Mouse (Mus musculus) c-Kit-positive CD71-negative TER-119-negative erythroid progenitor cells, embryonic 14.5 days (primary cell): ENCODE data around the gene Dnah12.
"Not testable (repeated sequence)": the region's sequence is repeated elsewhere in the genome, so short reads cannot be mapped to it uniquely, and the experiment has no call there.

Source experiments
- DNase-seq: peaks from one replicate; pipeline ENCODE4 v3.0.0-alpha.2; 2013; ENCODE audit warnings: low read depth

Gene Dnah12

DNA sequence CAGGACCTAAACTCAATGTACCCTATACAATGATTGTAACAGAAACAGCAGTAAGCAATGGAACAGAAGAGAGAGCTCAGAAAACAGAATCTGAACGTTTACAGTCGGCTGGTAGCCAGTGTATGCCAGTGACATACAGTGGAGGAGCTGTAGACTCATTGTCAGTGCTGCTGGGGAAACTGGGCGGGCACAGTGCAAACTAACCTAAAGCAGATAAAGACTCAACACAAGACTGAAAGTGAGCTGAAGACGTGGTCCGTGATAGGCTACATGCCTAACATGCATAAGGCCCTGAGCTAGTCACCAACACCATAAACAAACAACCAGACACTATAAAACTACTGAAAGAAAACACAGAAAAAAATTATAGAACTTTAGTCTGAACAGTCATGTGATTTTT, 188.6 kb downstream of the Dnah12 start:
- no peak for DNase-seq

DNA sequence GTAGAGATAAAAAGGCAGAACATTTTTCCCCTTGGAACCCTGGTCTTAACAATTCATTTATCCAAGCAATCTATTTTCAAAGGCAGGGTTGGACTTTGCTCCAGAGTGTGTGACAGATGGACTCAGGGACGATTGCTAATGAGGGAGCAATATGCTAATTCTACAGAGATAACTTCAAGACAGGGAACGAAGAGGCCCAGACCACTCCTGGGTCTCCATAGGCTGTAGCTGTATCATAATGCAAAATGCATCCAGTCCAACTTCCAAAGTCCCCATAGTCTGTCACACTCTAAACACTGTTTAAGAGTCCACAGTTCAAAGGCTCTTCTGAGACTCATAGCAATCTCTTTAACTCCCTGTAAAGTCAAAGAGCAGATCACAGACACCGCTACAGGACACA, 194.2 kb downstream of the Dnah12 start:
- no peak for DNase-seq

DNA sequence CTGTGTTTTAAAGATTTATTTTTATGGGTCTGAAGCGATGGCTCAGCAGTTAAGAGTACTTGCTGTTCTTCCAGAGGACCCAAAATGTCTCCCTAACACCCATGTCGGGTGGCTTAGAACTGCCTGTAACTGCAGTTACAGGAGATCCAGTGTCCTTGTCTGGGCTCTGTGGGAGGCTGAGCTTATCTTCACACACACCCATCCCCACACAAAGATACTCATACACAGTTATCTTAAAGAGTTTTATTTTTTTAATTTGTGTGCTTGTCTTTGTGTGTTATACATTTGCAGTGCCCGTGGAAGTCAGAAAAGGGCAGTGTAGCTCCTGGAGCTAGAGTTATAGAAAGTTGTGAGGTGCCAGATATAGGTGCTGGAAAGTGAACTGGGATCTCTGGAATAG, 197.7 kb downstream of the Dnah12 start:
- no peak for DNase-seq

DNA sequence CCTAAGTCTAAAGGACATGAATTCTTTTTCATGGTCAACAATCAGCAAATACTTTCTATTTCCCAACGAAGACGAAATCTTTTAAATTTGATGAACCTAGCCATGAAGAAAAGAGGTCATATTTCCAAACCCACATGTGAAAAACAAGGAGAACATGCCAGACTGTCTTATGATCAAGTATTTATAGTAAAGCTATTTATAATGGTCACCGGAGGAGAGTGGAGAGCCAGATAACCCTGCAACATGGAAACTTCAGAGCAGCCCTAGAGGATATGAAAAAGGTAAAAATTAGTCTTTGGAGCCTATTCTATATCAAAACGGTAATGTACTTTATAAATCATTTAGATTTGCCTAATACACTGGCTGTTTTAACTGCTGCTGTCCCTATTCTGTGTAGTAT, 201.3 kb downstream of the Dnah12 start, which contains the start of gene Asb14:
Gene Asb14 (plus strand): TSS at position 166 of the 400 bp plus-strand sequence.
- no peak for DNase-seq

DNA sequence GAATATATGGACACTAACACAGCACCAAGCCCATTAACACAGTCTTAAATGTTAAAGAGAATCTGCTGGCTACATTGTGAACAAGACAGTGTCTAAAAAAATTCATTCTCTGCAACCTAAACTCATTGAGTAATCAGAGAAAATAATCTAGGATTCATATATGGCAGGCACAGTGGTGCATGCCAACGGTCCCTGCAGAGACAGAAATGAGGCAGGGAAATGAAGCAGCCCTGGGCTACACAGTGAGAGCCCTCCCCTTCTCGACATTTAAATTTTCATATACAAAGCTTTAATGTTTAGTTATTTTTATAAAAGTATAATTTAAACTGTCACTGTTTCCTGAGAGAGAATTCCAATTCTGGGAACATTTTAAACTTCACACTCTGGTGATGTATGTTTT, 206.4 kb downstream of the Dnah12 start:
- DNase-seq: no peak

DNA sequence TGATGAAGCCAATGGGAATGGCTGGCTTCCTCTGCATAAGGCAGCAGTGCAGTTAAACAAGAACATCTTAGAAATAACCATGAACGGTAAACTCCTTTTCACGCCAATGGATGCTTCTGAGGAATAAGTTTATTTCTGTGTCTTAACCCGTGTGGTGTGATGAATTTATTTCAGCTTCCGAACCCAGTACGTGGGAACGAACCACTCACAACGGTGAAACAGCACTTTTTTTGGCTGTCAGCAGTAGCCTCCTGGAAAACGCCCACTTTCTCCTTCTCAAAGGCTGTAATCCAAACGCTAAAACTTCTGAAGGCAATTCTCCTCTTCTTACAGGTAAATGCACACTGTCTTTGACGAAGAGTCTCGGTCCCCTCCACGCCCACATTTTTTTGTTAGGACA, 207.8 kb downstream of the Dnah12 start:
- no peak for DNase-seq

DNA sequence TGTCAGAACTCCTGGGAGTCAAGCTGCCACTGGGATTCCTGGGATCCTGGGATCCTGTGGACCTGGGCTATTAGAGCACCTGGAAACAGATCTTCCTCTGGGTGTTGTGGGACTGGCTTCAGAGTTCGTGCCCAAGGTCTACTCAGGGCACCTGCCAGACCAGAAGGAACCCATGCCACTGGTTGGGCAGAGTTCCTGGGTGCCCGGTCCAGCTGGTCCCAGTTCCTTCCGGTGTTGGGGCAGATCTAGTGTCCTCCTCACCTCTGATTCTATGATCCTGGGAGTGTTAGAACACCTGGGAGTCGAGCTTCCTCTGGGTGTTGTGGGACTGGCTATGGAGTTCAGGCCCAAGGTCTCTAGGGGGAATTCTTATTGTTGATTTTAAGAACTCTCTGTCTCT, 214.3 kb downstream of the Dnah12 start:
- no peak for DNase-seq

DNA sequence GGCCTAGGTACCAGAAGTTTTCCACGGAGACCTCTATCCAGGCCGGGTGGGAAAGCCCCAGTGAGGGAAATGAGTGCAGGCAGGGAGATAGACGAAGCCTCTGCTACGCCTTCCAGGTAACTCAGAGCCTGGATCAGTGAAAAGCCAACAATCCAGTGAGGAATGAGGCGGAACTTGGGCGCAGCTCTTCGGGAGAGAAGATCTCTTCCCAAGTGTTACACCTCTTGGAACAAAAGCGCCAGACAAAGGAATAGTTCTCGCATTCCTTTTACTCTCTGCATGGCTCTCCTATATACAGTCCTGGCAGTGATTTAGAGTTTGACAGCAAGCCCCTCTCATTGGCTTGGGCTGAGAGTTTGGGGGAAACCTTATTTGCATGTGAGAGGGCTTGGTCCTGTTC, 217.4 kb downstream of the Dnah12 start:
- not testable (repeated sequence) for DNase-seq

DNA sequence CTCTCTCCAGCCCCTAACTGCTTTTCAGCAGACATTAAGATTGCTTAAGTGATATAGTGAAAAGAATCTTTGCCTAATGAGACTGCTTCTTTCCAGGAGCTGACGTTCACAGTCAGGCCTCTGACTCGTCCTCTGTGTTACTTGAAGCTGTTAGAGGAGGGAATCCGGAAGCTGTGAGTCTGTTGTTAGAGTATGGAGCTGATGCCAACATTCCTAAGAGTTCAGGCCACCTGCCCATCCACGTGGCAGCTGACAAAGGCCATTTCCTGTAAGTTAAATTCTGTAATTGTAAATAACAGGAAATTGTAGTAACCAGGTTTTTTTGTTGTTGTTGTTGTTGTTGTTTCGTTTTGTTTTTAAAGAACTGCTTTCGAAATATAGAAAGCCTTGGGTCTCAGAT, 218.1 kb downstream of the Dnah12 start:
- no peak for DNase-seq

DNA sequence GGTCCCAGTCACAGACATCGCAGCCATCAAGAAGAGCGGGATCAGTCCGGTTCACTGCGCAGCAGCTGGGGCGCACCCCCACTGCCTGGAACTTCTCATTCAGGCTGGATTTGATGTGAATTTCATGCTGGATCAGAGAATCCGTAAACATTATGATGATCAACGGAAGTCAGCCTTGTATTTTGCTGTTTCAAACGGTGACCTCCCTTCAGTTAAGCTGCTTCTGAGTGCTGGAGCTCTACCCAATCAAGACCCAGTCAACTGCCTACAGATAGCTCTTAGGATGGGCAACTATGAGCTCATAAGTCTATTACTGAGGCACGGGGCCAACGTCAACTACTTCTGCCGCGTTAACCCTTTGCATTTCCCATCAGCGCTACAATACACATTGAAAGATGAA, 218.8 kb downstream of the Dnah12 start:
- no peak for DNase-seq

DNA sequence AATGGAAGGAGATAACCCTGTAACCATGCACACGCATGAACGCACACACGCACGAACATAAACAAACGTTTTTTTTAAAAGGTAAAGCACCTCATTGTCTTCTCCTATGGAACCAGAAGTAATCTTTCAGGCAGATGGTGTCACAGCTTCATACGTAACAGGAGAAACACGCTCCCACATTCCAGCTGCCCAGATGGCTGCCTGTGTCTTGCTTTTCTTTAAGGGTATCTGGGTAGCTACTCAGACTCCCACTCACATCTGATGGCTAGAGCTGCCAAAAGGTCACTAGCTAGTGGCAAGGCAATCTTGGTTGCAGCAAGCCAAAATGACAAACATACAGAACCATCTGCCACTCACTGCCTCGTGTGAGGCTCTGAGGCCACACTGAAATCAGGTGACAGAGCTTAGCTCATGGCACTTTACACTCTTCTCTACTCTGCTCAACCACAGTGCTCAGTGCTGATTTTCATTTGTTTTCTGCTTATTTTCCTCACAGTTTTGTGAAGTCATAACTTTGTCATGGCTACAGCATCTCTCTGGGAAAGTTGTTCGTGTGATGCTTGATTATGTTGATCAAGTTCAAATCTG, 220.7 kb downstream of the Dnah12 start:
- no peak for DNase-seq

DNA sequence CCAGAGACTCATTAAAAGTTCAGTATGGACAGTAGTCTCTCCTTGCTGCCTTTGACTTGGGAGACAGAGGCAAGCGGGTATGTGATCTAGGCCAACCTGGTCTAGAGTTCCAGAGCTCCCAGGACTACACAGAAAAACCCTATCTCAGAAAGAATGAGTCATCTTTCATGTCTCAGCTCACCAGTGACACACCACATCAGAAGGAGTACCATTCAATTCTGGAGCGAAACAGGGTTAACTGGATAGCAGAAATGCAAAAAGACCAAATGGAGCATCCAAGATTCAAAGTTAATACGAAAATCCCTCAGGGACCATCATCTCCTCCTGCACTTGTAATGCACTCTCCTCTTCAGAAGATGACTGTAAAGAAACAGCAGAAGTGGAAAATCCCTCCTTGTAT, 226.2 kb downstream of the Dnah12 start:
- no peak for DNase-seq

DNA sequence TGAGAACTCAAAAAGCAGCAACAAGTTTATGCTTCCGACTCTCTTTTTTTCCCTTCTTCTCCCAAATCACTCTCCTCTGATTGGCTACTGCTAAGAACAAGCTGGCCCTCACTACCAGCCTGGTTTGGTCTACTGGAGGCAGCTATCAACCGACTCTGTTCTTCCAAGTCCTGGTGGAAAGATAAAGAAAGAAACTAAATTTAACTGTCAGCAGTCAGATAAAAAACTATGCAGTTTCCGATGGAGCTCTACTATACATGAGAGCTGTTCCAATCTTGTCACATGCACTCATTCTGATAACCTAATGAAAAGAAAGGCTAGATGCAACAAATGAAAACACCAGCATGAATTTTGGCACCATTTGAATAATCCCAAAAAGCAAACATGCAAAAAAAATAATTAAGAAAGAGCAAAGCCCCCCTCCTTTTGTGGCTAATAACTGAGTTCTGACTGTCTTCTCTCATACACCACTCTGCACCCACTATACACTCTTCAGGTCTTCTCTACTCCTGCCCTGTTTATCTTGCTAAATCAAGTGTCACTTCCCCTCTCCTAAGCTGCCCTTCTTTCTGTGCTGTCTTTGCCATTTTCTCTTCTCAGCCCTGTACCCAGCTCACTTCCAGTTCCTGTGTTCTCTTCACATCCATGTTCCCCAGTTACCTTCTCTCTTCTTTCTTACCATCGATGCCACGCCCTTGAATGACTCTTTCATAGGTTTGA, 230.8 kb downstream of the Dnah12 start:
- no peak for DNase-seq

DNA sequence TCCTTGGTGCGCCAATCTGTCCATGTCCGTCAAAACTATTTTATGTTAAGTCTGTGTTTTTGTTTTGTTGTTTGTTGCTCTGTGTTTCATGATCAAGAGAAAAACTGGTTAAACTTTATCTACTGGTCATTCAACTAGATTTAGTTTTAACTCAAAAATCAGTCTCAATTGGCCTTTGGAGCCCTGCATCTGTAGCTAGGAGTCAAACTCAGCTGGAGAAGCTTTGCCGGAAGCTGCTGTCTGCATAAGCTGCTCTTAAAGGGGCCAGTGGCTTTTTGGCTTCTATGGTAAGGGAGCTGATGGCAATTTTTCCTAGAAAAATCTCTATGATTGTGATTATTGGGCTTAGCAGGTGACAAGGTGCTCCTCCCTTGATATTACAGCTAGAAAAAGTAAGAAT, 241.8 kb downstream of the Dnah12 start:
- no peak for DNase-seq

DNA sequence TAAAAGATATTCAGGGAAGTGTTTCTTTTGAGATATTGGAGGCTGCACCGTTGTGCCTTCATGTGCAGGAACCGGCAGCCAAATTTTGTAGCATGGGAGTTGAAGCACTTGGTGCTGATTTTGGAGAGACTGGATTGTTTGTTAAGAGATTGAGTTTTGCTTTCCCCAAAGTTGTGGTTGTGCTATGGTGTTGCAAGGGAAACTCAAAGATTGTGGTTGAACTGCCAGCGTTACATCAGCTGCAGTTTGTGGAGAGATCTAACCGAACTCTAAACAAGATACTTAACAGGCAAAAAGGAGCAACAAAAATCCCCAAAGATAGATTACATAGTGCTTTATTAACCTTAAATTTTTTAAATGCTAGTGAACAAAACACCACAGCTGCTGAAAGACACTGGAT, 242.5 kb downstream of the Dnah12 start:
- DNase-seq: no peak
